Mouse (Mus musculus): ENCODE data around the gene Arid3c. TPM values are rescaled to one million over a fixed set of nuclear protein-coding genes. Genes with fewer than 3 reads are reported as not detected.
"Not testable (repeated sequence)": the region's sequence is repeated elsewhere in the genome, so short reads cannot be mapped to it uniquely, and the experiment has no call there.

Arid3c gene
- polyA plus RNA-seq, 1 experiment from 2014 or later, result 0.20 TPM

- peak; percentile 38; the same call in 1 of the 2 replicates for ATAC-seq (ENCODE audit: insufficient number of reproducible peaks, insufficient read depth, low FRiP score, low TSS enrichment, low read depth)
- Histone ChIP-seq H3K27ac (peak within 1 kb of the TSS; percentile 83), H3K9me3 (no peaks in the 10 kb centered on the region), H3K9ac (peak within 1 kb of the TSS; percentile 93), H3K27me3 (no peaks in the 10 kb centered on the region), H3K4me3 (peak within 1 kb of the TSS; percentile 82), H3K4me2 (peak within 1 kb of the TSS; percentile 78), H3K4me1 (peaks cover 48% of the 10 kb centered on the region), H3K36me3 (peaks cover 24% of the 10 kb centered on the region)
- under 1% methylated on average over 61 of the region's 61 CpGs for WGBS
These were observed 17.5 kb downstream of the Arid3c start, which contains the start of gene Rpp25l for GRCm38 (mm10) chr4:41713197-41714067. Rpp25l (minus strand) TSS chr4:41713534.

GRCm38 (mm10) chr4:41712421-41713196 lies 18.3 kb downstream of the Arid3c start:
- WGBS, result 43% methylated on average over 31 of the region's 31 CpGs
- no peaks in the 10 kb centered on the region for H3K9me3 ChIP-seq
- ATAC-seq (ENCODE audit: insufficient number of reproducible peaks, insufficient read depth, low FRiP score, low TSS enrichment, low read depth), result no peak

DNA sequence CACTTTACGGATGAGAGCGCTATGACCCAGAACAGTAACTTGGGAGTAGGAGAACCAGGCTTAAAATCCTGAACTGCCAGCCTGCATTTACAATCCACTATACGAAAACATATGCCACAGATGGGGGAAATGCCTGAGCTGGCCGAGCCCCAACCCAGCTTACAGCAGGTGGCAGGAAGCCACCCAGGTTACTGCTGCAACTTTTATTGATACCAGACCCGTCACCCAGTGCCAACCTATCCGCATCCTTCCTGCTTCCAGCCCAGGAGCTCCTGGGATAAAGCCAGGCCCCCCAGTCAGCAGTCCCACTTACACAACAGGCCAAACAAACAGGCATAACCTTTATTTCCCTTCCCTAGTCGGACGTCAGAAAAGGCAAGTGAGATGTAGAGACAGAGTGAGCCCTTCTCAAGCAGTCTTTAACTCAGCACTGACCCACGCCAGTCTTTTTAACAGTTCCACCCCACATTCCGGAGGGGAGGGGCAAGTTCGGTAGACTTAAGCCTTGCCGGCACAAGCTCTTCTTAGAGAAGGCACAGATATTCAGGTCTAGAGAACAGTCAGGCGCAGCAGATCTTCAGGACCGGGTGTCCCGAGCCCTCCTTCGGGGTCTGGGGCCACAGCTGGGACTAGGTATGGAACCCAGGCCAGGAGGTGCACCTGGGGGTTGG lies 19.1 kb downstream of the Arid3c start:
- H3K4me2 ChIP-seq, result peak overlapping the region; percentile 78
- peaks cover 12% of the 10 kb centered on the region; the same call in 1 of the 2 replicates for H3K36me3 ChIP-seq
- peaks cover 54% of the 10 kb centered on the region for H3K4me1 ChIP-seq
- peak overlapping the region; percentile 82 for H3K4me3 ChIP-seq
- no peak for ATAC-seq (ENCODE audit: insufficient number of reproducible peaks, insufficient read depth, low FRiP score, low TSS enrichment, low read depth)
- 66% methylated on average over 16 of the region's 16 CpGs for WGBS
- peak overlapping the region; percentile 83 for H3K27ac ChIP-seq
- peak overlapping the region; percentile 93 for H3K9ac ChIP-seq
- no peaks in the 10 kb centered on the region for H3K9me3 ChIP-seq
- H3K27me3 ChIP-seq, result no peaks in the 10 kb centered on the region

More at GRCm38 (mm10) chr4:41712421-41713196, 18.3 kb downstream of the Arid3c start:
- peak overlapping the region; percentile 93 for H3K9ac ChIP-seq
- H3K36me3 ChIP-seq, result peaks cover 17% of the 10 kb centered on the region
- H3K4me1 ChIP-seq, result peaks cover 54% of the 10 kb centered on the region
- H3K4me3 ChIP-seq, result peak overlapping the region; percentile 82
- no peaks in the 10 kb centered on the region for H3K27me3 ChIP-seq
- peak overlapping the region; percentile 83 for H3K27ac ChIP-seq
- H3K4me2 ChIP-seq, result peak overlapping the region; percentile 78

DNA sequence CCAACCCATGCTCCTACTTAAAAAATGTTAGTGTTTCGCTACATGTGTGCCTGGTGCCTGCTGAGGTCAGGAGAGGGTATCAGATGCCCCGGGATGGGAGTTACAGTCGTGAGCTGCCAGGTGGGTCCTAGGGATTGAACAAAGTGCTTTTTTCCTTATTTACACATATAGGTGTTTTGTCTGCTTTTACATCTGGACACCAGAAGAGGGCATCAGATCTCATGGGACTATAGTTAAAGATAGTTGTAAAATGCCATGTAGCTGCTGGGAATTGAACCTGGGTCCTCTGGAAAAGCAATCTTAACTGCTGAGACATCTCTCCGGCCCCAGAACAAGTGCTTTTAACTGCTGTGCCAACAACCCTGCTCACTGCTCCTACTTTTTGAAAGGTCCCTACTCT lies 20.7 kb downstream of the Arid3c start:
- peaks cover 59% of the 10 kb centered on the region for H3K4me1 ChIP-seq
- WGBS, result 69% methylated on average over 4 of the region's 4 CpGs
- H3K4me3 ChIP-seq, result no peak overlapping the region
- H3K27ac ChIP-seq, result no peak overlapping the region
- H3K4me2 ChIP-seq, result no peak overlapping the region
- H3K9ac ChIP-seq, result no peak overlapping the region
- H3K27me3 ChIP-seq, result peaks cover 7% of the 10 kb centered on the region; the same call in 1 of the 2 replicates
- no peak for ATAC-seq (ENCODE audit: insufficient number of reproducible peaks, insufficient read depth, low FRiP score, low TSS enrichment, low read depth)
- H3K36me3 ChIP-seq, result peaks cover 8% of the 10 kb centered on the region; the same call in 1 of the 2 replicates
- no peaks in the 10 kb centered on the region for H3K9me3 ChIP-seq

DNA sequence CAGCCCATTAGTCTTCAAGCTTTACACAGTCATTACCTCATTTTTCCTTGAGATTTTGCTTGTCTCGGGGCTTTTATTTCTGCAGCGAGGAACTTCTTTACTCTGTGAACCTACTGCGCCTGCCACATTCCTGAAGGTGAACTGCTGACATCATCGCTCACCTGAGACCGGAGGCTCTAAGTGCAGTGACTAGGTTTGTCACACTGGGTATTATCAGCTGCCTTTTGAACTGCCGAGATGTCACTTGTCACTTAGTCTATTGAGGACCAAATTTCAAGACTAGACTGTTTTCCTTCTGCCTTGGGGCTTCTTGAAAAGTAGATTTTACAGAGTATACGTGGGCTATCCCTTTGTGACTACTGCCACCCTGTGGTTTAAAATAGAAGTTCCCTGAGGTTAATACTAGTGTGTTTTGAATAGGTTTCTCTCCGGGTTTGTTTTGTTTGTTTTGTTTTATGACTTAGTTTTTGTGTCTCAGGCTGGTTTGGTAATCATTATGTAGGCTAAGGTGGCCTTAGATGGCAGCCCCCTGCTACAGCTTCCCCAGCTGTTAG lies 22.7 kb downstream of the Arid3c start:
- Histone ChIP-seq H3K27me3 (peaks cover 9% of the 10 kb centered on the region), H3K4me1 (peaks cover 59% of the 10 kb centered on the region), H3K4me2 (peak overlapping the region; percentile 5; the same call in 1 of the 2 replicates), H3K9me3 (no peaks in the 10 kb centered on the region), H3K9ac (no peak overlapping the region), H3K4me3 (no peak overlapping the region), H3K36me3 (peaks cover 8% of the 10 kb centered on the region; the same call in 1 of the 2 replicates), H3K27ac (no peak overlapping the region)
- no peak for ATAC-seq (ENCODE audit: insufficient number of reproducible peaks, insufficient read depth, low FRiP score, low TSS enrichment, low read depth)
- WGBS, result 31% methylated on average over 8 of the region's 8 CpGs

GRCm38 (mm10) chr4:41707011-41707535 lies 23.9 kb downstream of the Arid3c start:
- peaks cover 52% of the 10 kb centered on the region for H3K4me1 ChIP-seq
- ATAC-seq (ENCODE audit: insufficient number of reproducible peaks, insufficient read depth, low FRiP score, low TSS enrichment, low read depth), result 0 out of 2 replicates have a peak, but pooled peaks have one; percentile 30
- 0 out of 2 replicates have a peak overlapping the region, but pooled peaks have one; percentile 6 for H3K4me3 ChIP-seq
- WGBS, result 3% methylated on average over 13 of the region's 13 CpGs
- H3K4me2 ChIP-seq, result peak overlapping the region; percentile 29
- H3K36me3 ChIP-seq, result peaks cover 4% of the 10 kb centered on the region; the same call in 1 of the 2 replicates
- H3K27ac ChIP-seq, result no peak overlapping the region; the same call in 1 of the 2 replicates
- H3K9ac ChIP-seq, result no peak overlapping the region
- H3K9me3 ChIP-seq, result no peaks in the 10 kb centered on the region
- peaks cover 9% of the 10 kb centered on the region for H3K27me3 ChIP-seq

DNA sequence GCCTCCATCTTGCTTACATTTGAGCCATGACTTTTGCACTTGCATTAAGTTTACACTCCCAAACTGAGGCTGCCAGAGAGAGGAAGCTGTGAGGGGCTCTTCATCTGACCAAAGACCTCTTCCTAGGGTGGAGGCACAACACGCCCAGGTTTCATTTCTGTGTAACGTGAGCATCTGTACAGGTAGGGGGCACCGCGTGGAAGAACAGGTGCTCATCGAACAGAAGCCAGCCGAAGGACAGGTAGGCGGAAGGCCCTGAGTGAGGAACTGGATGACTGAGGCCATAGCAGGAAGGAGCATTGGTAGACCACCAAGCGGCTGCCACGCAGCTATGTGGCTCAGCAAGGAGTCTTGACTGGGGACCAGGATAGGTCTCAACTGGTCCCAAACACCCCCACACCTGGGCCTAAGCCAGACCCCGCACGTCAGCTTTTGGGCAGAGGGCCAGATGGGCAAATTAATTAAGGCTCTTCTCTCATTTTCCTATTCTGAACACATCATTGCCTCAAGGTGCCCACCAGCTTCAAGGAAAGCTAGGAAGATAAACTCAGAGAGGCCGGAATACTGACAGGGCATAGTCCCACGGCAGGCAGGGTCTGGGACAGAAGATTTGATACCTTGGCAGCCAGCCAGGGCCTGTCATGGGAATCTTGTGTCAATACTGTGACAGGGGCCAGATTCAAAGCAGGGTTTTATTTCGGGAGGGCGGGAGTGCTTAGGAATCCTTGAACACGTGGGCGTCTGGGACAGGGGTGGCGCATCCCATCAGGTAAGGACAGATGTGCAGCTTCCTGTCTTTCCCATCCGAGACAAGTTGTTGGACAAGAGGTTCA lies 24.8 kb downstream of the Arid3c start:
- Histone ChIP-seq H3K4me2 (no peak overlapping the region), H3K27me3 (peaks cover 9% of the 10 kb centered on the region), H3K27ac (no peak overlapping the region), H3K36me3 (peaks cover 4% of the 10 kb centered on the region; the same call in 1 of the 2 replicates), H3K4me3 (no peak overlapping the region), H3K9me3 (no peaks in the 10 kb centered on the region), H3K4me1 (peaks cover 42% of the 10 kb centered on the region), H3K9ac (0 out of 2 replicates have a peak overlapping the region, but pooled peaks have one; percentile 27)
- ATAC-seq (ENCODE audit: insufficient number of reproducible peaks, insufficient read depth, low FRiP score, low TSS enrichment, low read depth), result no peak
- 51% methylated on average over 19 of the region's 19 CpGs for WGBS

DNA sequence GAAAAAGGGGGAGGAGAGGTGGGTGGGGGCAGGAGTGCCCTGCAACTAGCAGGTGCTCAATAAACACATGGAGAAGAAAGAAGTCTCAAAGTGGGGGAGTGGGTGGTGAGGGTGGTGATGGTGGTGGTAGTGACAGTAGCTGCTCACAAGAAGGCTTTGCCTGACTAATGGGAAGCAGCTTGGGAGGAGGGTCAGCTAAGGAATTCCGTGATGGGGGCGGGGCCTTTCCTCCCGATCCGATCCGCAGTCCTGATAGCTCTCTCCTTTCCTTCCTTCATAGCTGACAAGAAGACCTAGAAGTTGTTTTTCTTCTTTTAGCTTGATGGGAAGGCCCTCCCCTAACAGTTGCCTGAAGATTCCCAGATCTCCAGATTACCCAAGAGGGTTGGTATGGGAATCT lies 26.3 kb downstream of the Arid3c start:
- no peak for ATAC-seq (ENCODE audit: insufficient number of reproducible peaks, insufficient read depth, low FRiP score, low TSS enrichment, low read depth)
- Histone ChIP-seq H3K36me3 (no peaks in the 10 kb centered on the region), H3K9ac (no peak overlapping the region), H3K4me2 (no peak overlapping the region), H3K9me3 (no peaks in the 10 kb centered on the region), H3K4me1 (peaks cover 42% of the 10 kb centered on the region), H3K27ac (no peak overlapping the region), H3K27me3 (peaks cover 9% of the 10 kb centered on the region), H3K4me3 (no peak overlapping the region)
- WGBS, result 0% methylated on average over 5 of the region's 5 CpGs

- H3K27ac ChIP-seq; ATAC-seq (ENCODE audit: insufficient number of reproducible peaks, insufficient read depth, low FRiP score, low TSS enrichment, low read depth): not testable (repeated sequence)
- WGBS, result 47% methylated on average over 2 of the region's 2 CpGs
These were observed 28.7 kb downstream of the Arid3c start for GRCm38 (mm10) chr4:41702226-41702625.

DNA sequence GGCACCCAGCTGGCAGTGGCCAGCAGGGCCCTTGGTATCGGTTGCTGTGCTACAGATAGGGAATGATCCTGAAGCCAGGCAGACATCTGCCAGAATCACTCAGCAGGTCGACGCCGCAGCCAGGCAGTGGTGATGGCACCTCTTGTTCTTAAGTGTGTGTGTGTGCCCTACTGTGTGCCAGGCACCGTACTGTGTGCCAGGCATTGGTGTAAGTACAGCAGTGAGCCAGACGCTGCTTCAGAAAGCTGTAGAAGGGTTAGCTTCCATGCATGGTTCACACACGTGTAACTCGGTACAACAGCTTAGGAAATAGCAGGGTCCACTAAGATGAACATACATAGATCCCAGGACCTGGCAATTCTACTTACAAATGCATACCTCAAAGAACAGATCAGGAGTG lies 30.7 kb downstream of the Arid3c start:
- 78% methylated on average over 4 of the region's 8 CpGs for WGBS
- H3K27me3 ChIP-seq; H3K9ac ChIP-seq; ATAC-seq (ENCODE audit: insufficient number of reproducible peaks, insufficient read depth, low FRiP score, low TSS enrichment, low read depth); H3K27ac ChIP-seq; H3K4me3 ChIP-seq; H3K4me2 ChIP-seq; H3K9me3 ChIP-seq; H3K36me3 ChIP-seq: not testable (repeated sequence)
- peaks cover 13% of the 10 kb centered on the region for H3K4me1 ChIP-seq

More at GRCm38 (mm10) chr4:41702226-41702625, 28.7 kb downstream of the Arid3c start:
- H3K4me1 ChIP-seq, result peaks cover 32% of the 10 kb centered on the region
- H3K27me3 ChIP-seq, H3K4me3 ChIP-seq, H3K36me3 ChIP-seq, H3K9ac ChIP-seq, H3K9me3 ChIP-seq, H3K4me2 ChIP-seq: not testable (repeated sequence)

All from embryonic facial prominence, embryonic 13.5 days (tissue).